Mouse (Mus musculus) myocyte (in vitro differentiated cells): Measurements from ENCODE around the gene Ints5. TPM values are rescaled to one million over a fixed set of nuclear protein-coding genes. Genes with fewer than 3 reads are reported as not detected.
A peak's percentile ranks its signal among the peaks of the same experiment; 100 is the strongest.

Source experiments
- H3K27me3 ChIP-seq: one replicate; pipeline ENCODE4 v1.6.1; 2011; ENCODE audit not compliant: control insufficient read depth, insufficient read depth, insufficient read length
- H3K36me3 ChIP-seq: one replicate; pipeline ENCODE4 v1.6.1; 2011; ENCODE audit not compliant: control insufficient read depth, insufficient read depth
- H3K4me2 ChIP-seq: one replicate; pipeline ENCODE4 v1.6.1; 2011; ENCODE audit warnings: low read depth, control low read depth
- H3K4me3 ChIP-seq: one replicate; pipeline ENCODE4 v1.5.1; 2011; ENCODE audit warnings: mild to moderate bottlenecking, control low read depth, moderate library complexity
- H3K79me2 ChIP-seq: one replicate; pipeline ENCODE4 v1.6.1; 2011; ENCODE audit not compliant: control insufficient read depth, insufficient read depth
- H3ac ChIP-seq: one replicate; pipeline ENCODE4 v1.6.1; 2011; ENCODE audit not compliant: control insufficient read depth, insufficient read length
- CEBPB ChIP-seq: IDR thresholded peaks from 2 replicates; pipeline ENCODE4 v1.6.1; 2011; ENCODE audit warnings: mild to moderate bottlenecking, moderate library complexity; ENCODE audit not compliant: poor library complexity, insufficient read depth, severe bottlenecking
- E2F4 ChIP-seq: IDR thresholded peaks from one replicate; pipeline ENCODE4 v1.6.1; 2011; ENCODE audit warnings: mild to moderate bottlenecking, control low read depth, moderate library complexity; ENCODE audit not compliant: insufficient read depth
- MAX ChIP-seq: IDR thresholded peaks from one replicate; pipeline ENCODE4 v1.6.1; 2011; ENCODE audit warnings: low read depth, mild to moderate bottlenecking, control low read depth
- MYOD1 ChIP-seq, 3 experiments: IDR thresholded peaks; one replicate each; pipeline ENCODE4 v1.6.1; 2011; ENCODE audit warnings: control low read depth in 2 of 3, low read depth in 2 of 3, mild to moderate bottlenecking in 2 of 3, moderate library complexity in 1 of 3; ENCODE audit not compliant: insufficient read length in 2 of 3, control insufficient read depth in 1 of 3
- MYOG ChIP-seq, 3 experiments: IDR thresholded peaks; one replicate each; pipeline ENCODE4 v1.6.1; 2011; ENCODE audit warnings: control low read depth in 2 of 3, low read depth in 2 of 3, mild to moderate bottlenecking in 2 of 3; ENCODE audit not compliant: insufficient read length in 2 of 3, control insufficient read depth in 1 of 3, insufficient read depth in 1 of 3
- POLR2A ChIP-seq: IDR thresholded peaks from one replicate; pipeline ENCODE4 v1.6.1; 2011; ENCODE audit warnings: low read depth, mild to moderate bottlenecking, control low read depth, moderate library complexity; ENCODE audit not compliant: insufficient read length
- POLR2AphosphoS2 ChIP-seq: IDR thresholded peaks from one replicate; pipeline ENCODE4 v1.6.1; 2011; ENCODE audit warnings: low read depth, control low read depth; ENCODE audit not compliant: insufficient read length
- REST ChIP-seq: IDR thresholded peaks from one replicate; pipeline ENCODE4 v1.6.1; 2011; ENCODE audit warnings: mild to moderate bottlenecking, control low read depth, moderate library complexity; ENCODE audit not compliant: insufficient read depth, insufficient read length
- SRF ChIP-seq: IDR thresholded peaks from one replicate; pipeline ENCODE4 v1.6.1; 2011; ENCODE audit warnings: low read depth; ENCODE audit not compliant: control insufficient read depth, insufficient read length
- TCF12 ChIP-seq: IDR thresholded peaks from one replicate; pipeline ENCODE4 v1.6.1; 2011; ENCODE audit warnings: mild to moderate bottlenecking, control low read depth; ENCODE audit not compliant: poor library complexity, insufficient read depth, severe bottlenecking
- TCF3 ChIP-seq: IDR thresholded peaks from one replicate; pipeline ENCODE4 v1.6.1; 2011; ENCODE audit warnings: low read depth, control low read depth; ENCODE audit not compliant: insufficient read length
- USF1 ChIP-seq: IDR thresholded peaks from one replicate; pipeline ENCODE4 v1.6.1; 2011; ENCODE audit warnings: low read depth, mild to moderate bottlenecking, control low read depth, moderate library complexity
- polyA plus RNA-seq: library from polyadenylated mRNA; unstranded; fragments of >200 nt; fragmentation: generic; extraction: Trizol; gene quantifications from one replicate; pipeline ENCODE4 v1.2.1, GENCODE M21; 2012; ENCODE audit warnings: missing spikeins

Gene Ints5
- polyA plus RNA-seq, 1 experiment = 23.2 TPM

GRCm38 (mm10) chr19:8941515-8942217, 48.9 kb downstream of the Ints5 start, which contains the start of gene Mta2:
Gene Mta2, plus strand, starts transcription at chr19:8941875.
- peak within 1 kb of the TSS; percentile 97 for H3K4me2 ChIP-seq
- peak within 1 kb of the TSS; percentile 94 for H3K4me3 ChIP-seq
- peak within 1 kb of the TSS; percentile 97 for H3ac ChIP-seq
- TF ChIP-seq REST (no peak), USF1 (no peak), E2F4 (peak; percentile 16), MAX (no peak), SRF (peak; percentile 18), POLR2A (peak; percentile 80), TCF12 (no peak), TCF3 (no peak), CEBPB (no peak), MYOG (IDR thresholded peaks at IDR 0.05; ENCODE audit: control insufficient read depth in 1 of 3, insufficient read depth in 1 of 3, insufficient read length in 2 of 3, low read depth in 2 of 3) (no peak), MYOD1 (IDR thresholded peaks at IDR 0.05; ENCODE audit: control insufficient read depth in 1 of 3, insufficient read length in 2 of 3, low read depth in 2 of 3) (no peak), POLR2AphosphoS2 (peak; percentile 84)
- no peaks in the 10 kb centered on the region for H3K27me3 ChIP-seq
- peaks cover 17% of the 10 kb centered on the region for H3K36me3 ChIP-seq
- peaks cover 28% of the 10 kb centered on the region for H3K79me2 ChIP-seq

DNA sequence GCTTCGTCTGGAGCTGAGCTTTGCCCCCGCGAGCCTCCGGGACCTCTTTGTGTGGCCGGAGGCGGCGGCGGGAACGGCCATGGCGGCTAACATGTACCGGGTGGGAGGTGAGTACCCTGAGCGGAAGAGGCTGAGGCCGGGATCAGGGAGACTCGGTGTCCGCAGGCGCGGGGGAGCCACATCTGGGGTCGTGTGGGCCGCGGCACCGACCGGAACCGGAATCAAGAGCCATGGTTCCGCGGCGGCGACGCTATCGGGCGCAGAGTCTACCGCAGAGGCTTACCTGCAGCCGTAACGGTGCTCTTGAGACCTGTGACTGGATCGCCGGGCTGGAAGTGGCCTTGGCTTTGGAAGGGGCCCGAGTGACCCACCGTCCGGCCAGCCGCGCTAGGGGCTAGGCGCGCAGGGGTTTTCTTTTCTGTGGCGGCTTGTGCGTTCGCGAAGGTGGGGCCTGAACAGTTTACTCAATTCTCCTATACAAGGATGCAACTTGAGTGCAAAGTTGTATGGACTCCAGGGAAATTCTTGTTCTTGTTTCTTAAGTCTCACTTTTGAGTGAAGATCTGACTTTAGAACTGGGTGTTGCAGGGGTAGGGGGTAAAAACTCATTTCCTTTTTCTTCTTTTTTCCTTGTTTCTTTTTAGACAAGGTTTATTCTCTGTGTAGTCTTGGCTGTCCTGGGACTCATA, 49.6 kb downstream of the Ints5 start:
- H3K4me3 ChIP-seq = peak overlapping the region; percentile 94
- H3ac ChIP-seq = peak overlapping the region; percentile 97
- TF ChIP-seq POLR2A (peak; percentile 26), TCF12 (no peak)
- H3K36me3 ChIP-seq = peaks cover 24% of the 10 kb centered on the region
- H3K4me2 ChIP-seq = peak overlapping the region; percentile 80
- H3K79me2 ChIP-seq = peaks cover 28% of the 10 kb centered on the region
- no peaks in the 10 kb centered on the region for H3K27me3 ChIP-seq

DNA sequence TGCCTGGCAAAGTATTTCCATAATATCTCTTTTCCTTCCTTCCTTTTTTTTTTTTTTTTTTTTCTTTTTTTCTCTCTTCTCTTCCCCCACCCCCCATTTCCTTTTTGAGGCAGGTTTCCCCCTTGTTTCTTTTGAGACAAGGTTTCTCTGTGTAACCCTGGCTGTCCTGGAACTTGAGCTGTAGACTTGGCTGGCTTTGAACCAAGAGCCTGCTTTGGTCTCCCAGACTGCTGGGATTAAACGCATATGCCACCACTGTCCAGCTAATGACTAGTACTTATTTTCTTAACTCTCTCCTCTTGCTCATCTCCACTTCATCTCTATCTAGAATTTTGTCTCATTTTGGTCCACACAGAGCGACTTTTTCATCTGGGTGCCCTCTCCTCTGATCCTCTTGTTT, 50.2 kb downstream of the Ints5 start:
- TF ChIP-seq MYOG (IDR thresholded peaks at IDR 0.05; ENCODE audit: control insufficient read depth in 1 of 3, insufficient read depth in 1 of 3, insufficient read length in 2 of 3, low read depth in 2 of 3) (no peak), MAX (no peak), TCF3 (no peak), POLR2A (no peak), POLR2AphosphoS2 (no peak), REST (no peak), E2F4 (no peak), SRF (no peak), TCF12 (no peak), USF1 (no peak), MYOD1 (IDR thresholded peaks at IDR 0.05; ENCODE audit: control insufficient read depth in 1 of 3, insufficient read length in 2 of 3, low read depth in 2 of 3) (no peak), CEBPB (no peak)
- Histone ChIP-seq H3K4me3 (peak overlapping the region; percentile 94), H3K79me2 (peaks cover 28% of the 10 kb centered on the region), H3ac (peak overlapping the region; percentile 97), H3K27me3 (no peaks in the 10 kb centered on the region), H3K4me2 (peak overlapping the region; percentile 80), H3K36me3 (peaks cover 30% of the 10 kb centered on the region)

DNA sequence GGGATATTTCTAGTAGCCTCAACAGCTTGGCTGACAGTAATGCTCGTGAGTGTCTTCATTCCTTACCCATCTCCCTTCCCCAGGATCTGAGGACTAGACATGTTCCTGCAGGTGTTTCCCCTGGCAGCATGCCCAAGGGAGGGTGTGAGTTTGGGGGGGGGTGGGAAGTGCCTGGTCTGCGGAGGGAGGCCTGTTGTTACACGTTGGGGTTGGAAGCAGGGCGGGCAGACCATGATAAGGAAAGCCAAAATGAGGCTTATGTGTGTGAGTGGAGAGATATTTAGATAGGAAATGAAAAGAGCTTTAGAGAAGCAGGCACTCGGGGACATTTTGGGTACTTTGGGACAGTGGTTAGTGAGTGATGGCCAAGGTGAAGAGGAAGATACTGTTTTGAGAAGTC, 51.3 kb downstream of the Ints5 start:
- Histone ChIP-seq H3K36me3 (peaks cover 40% of the 10 kb centered on the region), H3K4me2 (peak overlapping the region; percentile 80), H3K79me2 (peaks cover 28% of the 10 kb centered on the region), H3K27me3 (no peaks in the 10 kb centered on the region), H3ac (no peak overlapping the region), H3K4me3 (peak overlapping the region; percentile 94)
- TF ChIP-seq SRF (no peak), REST (no peak), MAX (no peak), MYOD1 (IDR thresholded peaks at IDR 0.05; ENCODE audit: control insufficient read depth in 1 of 3, insufficient read length in 2 of 3, low read depth in 2 of 3) (no peak), CEBPB (no peak), USF1 (no peak), E2F4 (no peak), POLR2A (no peak), TCF3 (no peak), MYOG (IDR thresholded peaks at IDR 0.05; ENCODE audit: control insufficient read depth in 1 of 3, insufficient read depth in 1 of 3, insufficient read length in 2 of 3, low read depth in 2 of 3) (no peak)

DNA sequence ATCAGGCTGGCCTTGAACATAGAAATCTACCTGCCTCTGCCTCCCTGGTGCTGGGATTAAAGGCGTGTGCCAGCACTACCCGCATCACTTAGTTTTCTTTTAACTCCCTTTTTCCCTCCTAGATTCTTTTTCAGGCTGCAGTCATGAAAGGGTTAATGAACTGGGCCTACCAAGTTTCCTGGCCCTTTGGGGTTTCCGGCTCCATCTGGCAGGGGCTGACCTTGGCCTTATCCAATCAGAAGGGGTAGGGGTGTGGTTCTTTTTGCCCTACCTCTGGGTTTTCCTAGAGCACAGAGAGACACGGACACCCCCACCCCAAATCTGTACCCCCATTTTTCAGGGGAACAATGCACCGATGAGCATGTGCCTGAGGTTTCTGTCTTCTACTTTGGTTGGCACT, 51.9 kb downstream of the Ints5 start:
- H3K36me3 ChIP-seq = peaks cover 43% of the 10 kb centered on the region
- no peaks in the 10 kb centered on the region for H3K27me3 ChIP-seq
- TF ChIP-seq TCF12 (no peak), MAX (no peak), REST (no peak), MYOG (IDR thresholded peaks at IDR 0.05; ENCODE audit: control insufficient read depth in 1 of 3, insufficient read depth in 1 of 3, insufficient read length in 2 of 3, low read depth in 2 of 3) (no peak), USF1 (no peak), TCF3 (no peak), E2F4 (no peak), SRF (no peak), MYOD1 (IDR thresholded peaks at IDR 0.05; ENCODE audit: control insufficient read depth in 1 of 3, insufficient read length in 2 of 3, low read depth in 2 of 3) (no peak), POLR2AphosphoS2 (no peak), CEBPB (no peak), POLR2A (no peak)
- H3K79me2 ChIP-seq = peaks cover 28% of the 10 kb centered on the region
- no peak overlapping the region for H3ac ChIP-seq
- peak overlapping the region; percentile 94 for H3K4me3 ChIP-seq
- peak overlapping the region; percentile 80 for H3K4me2 ChIP-seq
